Mouse (Mus musculus) retina, embryonic 14.5 days (tissue): ENCODE measurements around the gene Nrp2.

ENCODE experiments used
- DNase-seq: peaks from one replicate; pipeline ENCODE4 v3.0.0-alpha.2; 2015; ENCODE audit warnings: low spot score

The Nrp2 gene

DNA sequence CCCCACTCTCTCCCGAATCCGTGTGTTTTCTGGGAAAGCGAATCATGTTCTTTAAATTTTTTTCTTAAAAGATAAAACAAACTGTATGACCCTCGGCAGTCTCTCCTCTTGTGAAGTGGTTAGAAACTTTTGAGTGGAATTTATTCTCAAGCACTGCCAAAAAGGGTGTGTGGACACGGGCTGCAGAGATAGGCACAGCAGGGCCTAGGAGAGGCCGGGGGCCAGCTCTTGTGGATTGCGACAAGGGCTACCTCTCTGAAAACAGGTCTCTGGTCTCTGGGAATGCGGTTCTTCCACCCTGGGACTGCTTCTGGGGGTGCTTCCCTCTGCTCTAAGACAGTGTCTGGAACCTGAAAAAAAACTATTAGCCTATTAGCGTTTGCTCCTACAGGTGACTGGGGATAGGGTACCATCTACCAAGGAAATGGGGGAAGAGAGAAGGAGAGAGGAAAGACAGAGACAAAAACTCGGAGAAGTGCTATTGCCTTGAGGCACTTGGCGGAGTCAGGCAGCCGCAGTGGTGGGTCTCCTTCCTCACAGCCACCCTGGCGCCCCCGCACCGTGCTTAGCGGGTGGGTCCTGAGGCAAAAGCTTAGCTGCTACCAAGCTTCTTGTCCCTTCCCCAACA, 1.9 kb downstream of the Nrp2 start:
- DNase-seq, result peak; percentile 38

DNA sequence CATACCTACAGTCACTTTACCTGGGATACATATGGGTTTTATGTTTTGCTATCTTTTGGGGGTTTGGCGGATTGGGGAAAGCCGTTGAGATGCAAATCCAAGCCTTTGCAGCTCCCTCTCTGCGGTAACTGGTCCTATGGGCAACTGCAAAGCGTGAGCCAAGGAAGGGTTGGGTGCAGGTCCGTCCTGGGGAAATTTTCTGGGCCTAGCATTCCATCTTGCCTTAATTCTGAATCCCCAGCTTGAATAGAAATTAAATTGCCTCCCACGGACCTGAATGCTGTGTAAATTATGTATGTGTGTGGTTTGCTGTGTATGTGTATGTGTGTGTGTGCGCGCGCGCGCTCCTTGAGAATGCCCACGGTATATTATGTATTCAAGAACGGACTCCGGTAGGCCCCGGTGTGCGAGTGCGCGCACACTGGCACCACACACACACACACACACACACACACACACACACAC, 2.5 kb downstream of the Nrp2 start:
- DNase-seq, result no peak

DNA sequence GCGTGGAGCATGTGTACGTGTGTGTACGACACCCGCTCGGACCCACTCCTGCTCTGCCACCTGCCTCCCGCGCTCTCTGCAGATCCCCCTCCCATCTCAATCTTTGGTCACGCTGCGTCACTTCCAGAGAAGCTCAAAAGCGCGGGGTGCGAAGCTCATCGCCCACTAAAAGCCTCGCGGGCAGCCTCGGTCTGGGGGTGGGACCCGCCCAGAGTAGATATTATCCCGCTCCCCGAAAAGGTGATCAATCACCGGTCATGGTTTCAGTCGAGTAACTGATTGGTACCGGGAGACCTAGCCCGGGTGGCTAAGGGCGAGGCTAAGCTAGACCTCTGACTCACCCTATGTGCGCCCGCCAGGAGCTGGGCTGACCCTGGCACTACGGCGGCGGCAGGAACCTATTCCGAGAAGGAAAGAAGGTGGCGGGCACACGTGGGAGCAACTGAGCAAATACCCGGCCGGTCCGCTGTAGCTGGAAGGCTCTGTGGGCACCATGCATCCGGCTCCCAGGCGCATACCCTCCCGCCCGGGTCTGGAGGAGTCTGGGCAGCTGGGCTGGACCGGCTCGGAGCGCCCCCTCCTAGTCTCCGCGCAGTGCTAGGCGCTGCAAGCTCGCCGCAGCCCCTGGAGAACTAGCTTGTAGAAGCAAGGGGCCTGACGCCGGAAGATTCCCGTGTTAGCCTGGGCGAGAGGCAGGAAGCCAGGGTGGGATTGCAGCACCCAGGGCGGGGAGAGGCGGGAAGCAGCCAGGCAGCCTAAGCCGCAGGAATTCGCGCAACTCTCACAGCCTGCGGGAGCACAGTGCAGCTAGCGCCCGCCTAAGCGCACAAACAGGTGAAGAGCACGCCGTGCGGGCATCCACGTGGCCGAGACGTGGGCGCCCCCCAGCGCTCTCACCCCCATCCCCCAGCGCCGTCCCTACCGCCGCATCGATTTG, 3.3 kb downstream of the Nrp2 start:
- peak; percentile 68 for DNase-seq

DNA sequence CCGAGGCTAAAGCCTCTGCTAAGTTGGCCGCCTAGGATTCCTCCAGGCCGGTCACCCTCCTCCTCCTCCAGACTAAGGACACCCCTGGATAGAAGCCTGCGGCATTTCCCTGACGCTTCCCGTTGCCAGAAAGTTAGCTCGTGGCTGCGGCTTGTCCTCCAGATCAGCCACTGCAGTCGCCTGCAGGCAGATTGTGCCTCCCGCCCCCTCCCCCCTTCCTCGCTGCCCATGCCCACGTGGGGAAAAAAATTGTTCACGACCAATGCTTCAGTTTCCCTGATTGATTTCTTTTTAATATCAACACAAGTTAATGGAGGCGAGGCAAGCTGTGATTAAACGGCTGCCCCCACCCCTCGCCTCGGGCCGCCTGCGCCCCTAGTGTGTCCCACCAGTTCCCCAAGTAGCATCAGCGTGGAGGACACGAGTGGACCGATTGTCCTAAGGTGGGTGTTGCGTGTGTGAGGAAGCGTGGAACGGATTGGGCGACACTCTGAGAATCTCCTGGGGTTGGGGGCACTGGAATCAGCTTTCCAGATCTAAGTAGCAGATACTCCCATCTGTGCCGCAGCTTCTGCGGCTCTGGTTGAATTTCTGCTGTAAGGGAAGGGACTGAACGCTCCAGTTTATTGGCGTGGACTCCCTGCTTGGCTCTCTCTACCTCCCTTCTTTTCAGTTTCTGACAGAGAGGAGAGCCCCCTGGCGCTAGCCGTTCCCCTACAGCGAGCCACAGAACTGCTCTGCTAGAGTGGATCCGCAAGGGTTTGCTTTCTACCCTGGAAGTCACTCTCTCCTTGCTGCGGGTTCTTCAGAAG, 4.2 kb downstream of the Nrp2 start:
- peak; percentile 70 for DNase-seq

- DNase-seq, result no peak
These were observed 5.1 kb downstream of the Nrp2 start for GRCm38 (mm10) chr1:62707913-62708860.

- DNase-seq, result no peak
These were observed 6.8 kb downstream of the Nrp2 start for GRCm38 (mm10) chr1:62709770-62710335.

DNA sequence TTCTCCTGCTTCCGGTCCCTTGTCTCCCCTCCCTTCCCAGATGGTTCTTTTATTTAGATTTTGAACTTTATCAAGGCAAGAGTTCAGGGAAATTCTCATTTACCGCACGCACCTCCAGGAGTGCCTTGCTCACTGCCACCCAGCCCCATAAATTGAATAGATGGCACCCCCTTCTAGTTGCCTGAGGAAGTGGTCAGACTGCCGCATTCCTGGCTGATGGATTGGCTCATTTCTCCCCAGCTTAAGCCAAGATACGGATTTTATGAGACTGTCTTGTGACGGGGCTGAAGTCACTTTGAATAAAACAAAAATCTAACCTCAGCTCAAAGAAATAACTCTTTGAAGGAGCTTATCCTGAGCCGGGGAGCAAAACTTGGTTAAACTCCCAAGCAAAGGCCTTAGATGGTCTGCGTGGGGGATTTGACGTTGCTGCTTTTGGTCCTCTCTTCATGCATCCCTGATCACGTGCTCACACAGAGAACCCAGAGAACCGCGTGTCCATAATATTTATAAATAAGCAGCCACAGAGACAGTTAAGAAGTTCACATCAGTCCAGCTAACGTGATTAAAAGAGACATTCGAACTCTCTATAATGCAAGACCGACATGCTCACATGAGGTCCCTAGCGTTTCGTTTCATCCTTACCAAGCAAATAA, 10.1 kb downstream of the Nrp2 start:
- no peak for DNase-seq

DNA sequence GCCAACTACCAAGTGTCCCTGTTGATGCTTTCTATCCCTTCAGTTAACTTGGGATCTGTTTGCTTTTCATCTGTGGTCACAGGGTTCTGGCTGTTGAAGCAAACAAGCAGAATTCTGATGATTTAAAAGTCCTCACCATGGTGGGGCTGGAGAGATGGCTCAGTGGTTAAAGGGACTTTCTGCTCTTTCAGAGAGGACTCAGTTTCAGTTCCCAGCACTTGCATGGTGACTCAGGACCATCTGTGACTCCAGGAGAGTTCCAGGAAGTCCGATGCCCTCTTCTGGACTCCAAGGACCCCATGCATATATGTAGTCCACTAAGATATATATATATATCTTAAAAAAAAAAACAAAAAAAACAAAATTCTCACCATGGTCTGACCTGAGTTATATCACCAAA, 11.9 kb downstream of the Nrp2 start:
- DNase-seq, result no peak

GRCm38 (mm10) chr1:62715692-62716091, 12.6 kb downstream of the Nrp2 start:
- no peak for DNase-seq

- DNase-seq, result no peak
These were observed 13.9 kb downstream of the Nrp2 start for GRCm38 (mm10) chr1:62716836-62717478.

- DNase-seq, result no peak
These were observed 14.6 kb downstream of the Nrp2 start for GRCm38 (mm10) chr1:62717552-62718236.

GRCm38 (mm10) chr1:62718237-62718571, 15.1 kb downstream of the Nrp2 start:
- no peak for DNase-seq

DNA sequence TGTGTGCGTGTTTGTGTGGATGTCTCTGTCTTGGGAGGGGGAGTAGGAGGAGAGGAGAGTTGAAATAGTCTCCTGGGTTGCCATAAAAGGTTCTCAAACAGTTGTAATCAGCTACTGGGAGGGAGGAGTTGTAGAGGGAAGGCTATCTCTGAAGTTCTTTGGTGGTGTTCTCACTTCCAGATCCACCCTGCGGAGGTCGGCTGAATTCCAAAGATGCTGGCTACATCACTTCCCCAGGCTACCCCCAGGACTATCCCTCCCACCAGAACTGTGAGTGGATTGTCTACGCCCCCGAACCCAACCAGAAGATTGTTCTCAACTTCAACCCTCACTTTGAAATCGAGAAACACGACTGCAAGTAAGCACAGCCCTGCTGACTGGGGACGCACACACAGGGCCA, 15.7 kb downstream of the Nrp2 start:
- no peak for DNase-seq

DNA sequence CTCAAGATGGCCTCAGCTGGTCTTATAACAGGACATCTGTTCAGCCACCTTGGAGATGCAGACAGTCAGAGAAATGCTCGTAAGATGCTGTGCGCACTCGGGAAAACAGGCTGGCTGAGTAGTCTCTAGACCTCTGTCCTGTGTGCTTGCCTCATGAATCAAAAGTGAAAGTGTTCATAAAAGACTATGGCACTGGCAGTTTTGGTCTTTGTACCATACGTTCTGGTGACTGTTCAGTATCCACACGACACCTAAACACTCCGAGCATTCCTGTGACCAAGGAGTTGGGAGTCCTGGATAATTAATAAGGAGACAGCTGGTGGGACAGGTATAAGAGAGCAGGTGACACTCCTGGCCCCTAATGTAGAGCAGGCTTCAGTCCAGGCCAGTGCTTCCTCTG, 16.7 kb downstream of the Nrp2 start:
- DNase-seq, result no peak

DNA sequence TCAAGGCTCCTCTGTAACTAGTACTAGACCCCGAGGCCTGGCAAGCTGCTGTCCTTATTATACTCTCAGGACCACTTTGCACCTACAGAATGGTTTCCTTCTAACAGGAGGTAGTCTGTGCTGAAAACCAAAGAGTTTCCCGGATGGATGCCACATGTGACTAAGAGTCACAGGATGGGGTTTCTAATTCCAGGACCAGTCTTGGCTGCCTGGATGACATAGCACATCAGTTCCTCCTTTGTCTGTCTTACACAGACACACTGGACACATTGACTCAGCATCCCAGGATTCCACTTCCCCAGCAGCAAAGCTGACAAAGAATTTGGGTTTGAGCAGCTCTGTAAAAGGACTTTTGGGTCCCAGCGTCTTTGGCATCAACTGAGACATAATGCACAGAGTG, 17.1 kb downstream of the Nrp2 start:
- DNase-seq, result no peak

GRCm38 (mm10) chr1:62720727-62721705, 17.9 kb downstream of the Nrp2 start:
- no peak for DNase-seq

GRCm38 (mm10) chr1:62721706-62722187, 18.7 kb downstream of the Nrp2 start:
- DNase-seq, result no peak

DNA sequence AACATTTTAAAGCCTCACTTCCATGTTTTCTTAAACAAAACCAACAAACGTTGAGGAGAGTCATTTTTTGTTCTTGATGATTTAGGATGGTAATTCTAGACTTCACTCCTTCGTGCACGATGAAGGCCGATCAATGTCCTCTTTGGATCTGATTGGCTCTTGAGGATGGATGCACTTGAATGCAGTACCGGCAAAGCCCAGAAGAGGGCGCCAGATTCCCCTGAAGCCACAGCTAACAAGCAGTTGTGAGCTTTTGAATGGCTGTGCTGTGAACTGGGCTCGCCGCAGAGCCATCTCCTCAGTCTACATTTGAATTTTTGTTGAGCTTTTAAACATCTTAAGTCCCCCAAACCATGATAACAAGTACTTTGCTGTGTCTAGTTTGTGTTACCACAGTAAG, 19.4 kb downstream of the Nrp2 start:
- DNase-seq, result no peak
